Mouse (Mus musculus) kidney, adult 8-10 months (tissue): ENCODE measurements around the gene Scgb1b10.
"Not testable (repeated sequence)": the region's sequence is repeated elsewhere in the genome, so short reads cannot be mapped to it uniquely, and the experiment has no call there.

Experiments used
- DNase-seq, 2 experiments: peaks; one replicate each; pipeline ENCODE4 v3.0.0; 2022

The Scgb1b10 gene

DNA sequence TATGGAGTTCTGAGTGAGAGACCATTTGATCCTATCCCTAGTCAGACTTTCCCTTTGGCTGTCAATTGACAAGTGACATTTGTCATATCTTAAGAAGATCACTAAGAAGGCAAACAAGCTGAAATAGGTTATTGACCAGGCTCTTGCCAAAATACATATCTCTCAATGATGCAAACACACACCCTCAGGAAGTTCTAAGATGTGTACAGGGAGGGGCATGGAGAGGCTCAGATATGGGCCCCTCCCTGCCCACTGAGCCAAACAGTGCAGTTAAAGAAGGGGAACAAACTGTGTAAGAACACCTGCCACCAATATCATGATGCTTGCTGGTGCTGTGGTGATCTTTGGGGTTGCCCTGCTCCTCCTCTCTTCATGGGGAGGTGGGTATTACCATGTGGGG is at the start of gene Scgb1b10:
Gene Scgb1b10, plus strand, starts transcription at position 301 of the 400 bp plus-strand sequence.
- not testable (repeated sequence) for DNase-seq
